Mouse (Mus musculus) midbrain, embryonic 11.5 days (tissue): Measurements from ENCODE around the gene Zfp827. TPM values are rescaled to one million over a fixed set of nuclear protein-coding genes. Genes with fewer than 3 reads are reported as not detected.

Source experiments
- ATAC-seq: fragments of 200-750 bp; cut with Nextera tagmentation; 2 replicates; pipeline ENCODE4 v1.8.0; 2017; ENCODE audit warnings: moderate TSS enrichment, moderate library complexity; ENCODE audit not compliant: low FRiP score
- DNase-seq: peaks from one replicate; pipeline ENCODE4 v3.0.0; 2015; ENCODE audit warnings: low spot score; ENCODE audit errors: missing footprints
- H3K27ac ChIP-seq: fragments of 300-500 bp; sonication (generic); 2 replicates; pipeline ENCODE4 v1.5.1; 2014; ENCODE audit warnings: low read depth, low read length
- H3K27me3 ChIP-seq: fragments of 300-500 bp; sonication (generic); 2 replicates; pipeline ENCODE4 v1.6.1; 2014; ENCODE audit warnings: mild to moderate bottlenecking, low read length, moderate library complexity, mixed read lengths; ENCODE audit not compliant: control insufficient read depth, insufficient read depth
- H3K36me3 ChIP-seq: fragments of 300-500 bp; sonication (generic); 2 replicates; pipeline ENCODE4 v1.6.1; 2014; ENCODE audit warnings: mild to moderate bottlenecking, low read length, moderate library complexity, mixed read lengths; ENCODE audit not compliant: control insufficient read depth, insufficient read depth
- H3K4me1 ChIP-seq: fragments of 300-500 bp; sonication (generic); 2 replicates; pipeline ENCODE4 v1.6.1; 2014; ENCODE audit warnings: low read length; ENCODE audit not compliant: control insufficient read depth, insufficient read depth
- H3K4me2 ChIP-seq: fragments of 300-500 bp; sonication (generic); 2 replicates; pipeline ENCODE4 v1.6.1; 2014; ENCODE audit warnings: mild to moderate bottlenecking, moderate library complexity
- H3K4me3 ChIP-seq: fragments of 300-500 bp; sonication (generic); 2 replicates; pipeline ENCODE4 v1.5.1; 2014; ENCODE audit warnings: low read depth, low read length
- H3K9ac ChIP-seq: fragments of 300-500 bp; sonication (generic); 2 replicates; pipeline ENCODE4 v1.6.1; 2014; ENCODE audit warnings: low read length
- H3K9me3 ChIP-seq: fragments of 300-500 bp; sonication (generic); 2 replicates; pipeline ENCODE4 v1.6.1; 2016; ENCODE audit warnings: low read length; ENCODE audit not compliant: control insufficient read depth
- WGBS: fragments of 180-500 bp; shearing (Covaris S2); extraction: QIAGEN DNeasy Blood & Tissue Kit; methylation state at CpG from one replicate; pipeline ENCODE4 v1.1.7; 2014; 5-methylcytosine and 5-hydroxymethylcytosine counted together
- polyA plus RNA-seq: library from polyadenylated mRNA; unstranded; fragments of >200 nt; fragmentation: Nextera tagmentation; extraction: Ambion mirVana; gene quantifications from 2 replicates; pipeline ENCODE4 v1.2.1, GENCODE M21; 2014

Zfp827 gene
- polyA plus RNA-seq, 1 experiment from 2014 or later = 9.5 TPM

DNA sequence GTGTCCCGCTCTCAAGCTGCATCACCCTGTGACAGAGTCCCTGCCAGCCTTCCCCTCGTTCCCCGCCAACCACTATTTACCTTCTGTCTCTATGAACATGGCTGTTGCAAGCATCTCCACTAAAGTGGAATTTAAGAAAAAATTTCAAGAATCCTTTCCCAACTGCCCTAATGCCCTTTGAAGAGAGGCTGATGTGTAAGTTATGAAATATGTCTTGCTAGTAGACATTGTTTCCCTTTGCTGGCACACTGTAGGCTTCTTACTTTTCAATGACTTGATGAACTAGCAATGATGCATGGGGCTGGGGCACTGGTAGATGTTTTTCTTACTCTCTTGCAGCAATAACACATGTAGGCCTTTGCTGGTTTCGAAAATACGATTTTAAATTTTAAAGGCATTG is 49.0 kb downstream of the Zfp827 start:
- DNase-seq = no peak
- no peaks in the 10 kb centered on the region for H3K27me3 ChIP-seq
- no peak for ATAC-seq
- no peak overlapping the region for H3K9ac ChIP-seq
- H3K4me2 ChIP-seq = no peak overlapping the region
- H3K4me1 ChIP-seq = peaks cover 15% of the 10 kb centered on the region
- peaks cover 7% of the 10 kb centered on the region; the same call in 1 of the 2 replicates for H3K36me3 ChIP-seq
- no peak overlapping the region for H3K27ac ChIP-seq
- 91% methylated on average over 5 of the region's 5 CpGs for WGBS
- H3K4me3 ChIP-seq = no peak overlapping the region
- H3K9me3 ChIP-seq = no peaks in the 10 kb centered on the region

DNA sequence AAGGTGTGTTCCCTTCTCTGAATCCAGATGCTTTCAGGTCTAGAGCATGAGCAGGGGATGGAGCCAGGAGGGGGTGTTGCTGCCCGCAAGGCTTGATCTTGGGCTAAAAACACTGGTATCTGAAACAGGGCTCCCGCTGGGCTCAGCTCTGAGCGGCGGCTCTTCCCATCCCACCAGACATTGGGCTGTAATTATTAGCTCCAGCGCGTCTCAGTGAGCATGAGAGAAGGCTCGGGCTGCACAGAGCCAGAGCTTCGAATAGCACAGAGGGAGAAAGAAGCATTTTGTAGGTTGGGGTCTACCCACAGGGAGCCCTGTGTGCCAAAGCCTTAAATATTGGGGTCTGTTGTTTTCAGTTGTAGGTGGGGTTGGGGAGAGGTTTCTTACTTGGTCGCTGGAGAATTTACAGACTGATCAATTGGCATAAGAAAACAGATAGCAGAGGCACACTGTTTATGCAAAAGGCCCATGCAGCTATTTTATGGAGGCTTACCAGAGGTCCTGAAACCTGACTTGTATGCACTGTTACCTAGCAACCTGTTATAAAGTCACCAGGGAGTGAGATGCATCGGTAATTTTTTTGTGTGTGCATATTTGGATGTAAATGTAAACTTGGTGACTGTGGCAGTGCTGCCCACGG is 50.4 kb downstream of the Zfp827 start:
- peak overlapping the region; percentile 6; the same call in 1 of the 2 replicates for H3K9ac ChIP-seq
- no peak overlapping the region for H3K4me2 ChIP-seq
- ATAC-seq (peak; percentile 45), DNase-seq (no peak)
- no peaks in the 10 kb centered on the region for H3K27me3 ChIP-seq
- peak overlapping the region; percentile 25; the same call in 1 of the 2 replicates for H3K27ac ChIP-seq
- peaks cover 15% of the 10 kb centered on the region for H3K4me1 ChIP-seq
- peaks cover 7% of the 10 kb centered on the region; the same call in 1 of the 2 replicates for H3K36me3 ChIP-seq
- 20% methylated on average over 11 of the region's 11 CpGs for WGBS
- H3K4me3 ChIP-seq = no peak overlapping the region
- H3K9me3 ChIP-seq = no peaks in the 10 kb centered on the region

GRCm38 (mm10) chr8:79079196-79079561 is 50.9 kb downstream of the Zfp827 start:
- H3K36me3 ChIP-seq = peaks cover 7% of the 10 kb centered on the region; the same call in 1 of the 2 replicates
- ATAC-seq (peak; percentile 38; the same call in 1 of the 2 replicates), DNase-seq (no peak)
- H3K27ac ChIP-seq = no peak overlapping the region; the same call in 1 of the 2 replicates
- peaks cover 15% of the 10 kb centered on the region for H3K4me1 ChIP-seq
- 79% methylated on average over 3 of the region's 3 CpGs for WGBS
- no peak overlapping the region for H3K4me3 ChIP-seq
- H3K27me3 ChIP-seq = no peaks in the 10 kb centered on the region
- no peak overlapping the region for H3K4me2 ChIP-seq
- H3K9me3 ChIP-seq = no peaks in the 10 kb centered on the region
- no peak overlapping the region for H3K9ac ChIP-seq

DNA sequence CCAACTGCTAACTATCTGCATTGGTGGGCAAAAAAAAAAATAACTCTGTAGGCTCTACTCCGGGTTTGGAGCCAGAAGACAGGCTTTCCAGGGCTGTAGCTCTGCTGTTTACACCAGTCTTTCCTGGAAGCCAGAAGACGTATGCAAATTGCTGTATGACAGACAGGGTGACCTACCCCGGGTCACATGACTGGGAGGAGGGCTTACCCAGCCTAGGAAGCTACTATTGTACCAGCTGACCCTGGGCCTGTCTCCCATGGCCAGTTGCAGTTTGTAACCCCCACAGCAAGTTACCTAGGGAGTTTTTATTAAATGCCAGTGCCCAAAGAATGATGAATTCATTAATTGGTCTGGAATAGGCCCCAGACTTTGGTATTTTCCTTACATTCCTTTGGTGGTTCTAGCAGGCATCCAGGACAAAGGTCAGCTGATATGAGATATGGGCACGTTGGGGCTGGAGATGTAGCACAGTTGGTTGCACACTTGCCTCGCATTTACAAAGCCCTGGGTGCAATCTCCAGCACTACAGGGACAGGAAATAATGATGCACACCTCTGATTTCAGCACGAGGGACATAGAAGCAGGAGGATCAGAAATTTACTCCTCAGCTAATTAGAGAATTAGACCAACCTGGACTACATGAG is 52.0 kb downstream of the Zfp827 start:
- DNase-seq (no peak), ATAC-seq (no peak)
- H3K4me3 ChIP-seq = no peak overlapping the region
- no peaks in the 10 kb centered on the region for H3K27me3 ChIP-seq
- no peak overlapping the region for H3K9ac ChIP-seq
- no peaks in the 10 kb centered on the region for H3K9me3 ChIP-seq
- peaks cover 11% of the 10 kb centered on the region for H3K36me3 ChIP-seq
- H3K27ac ChIP-seq = no peak overlapping the region
- H3K4me1 ChIP-seq = peaks cover 15% of the 10 kb centered on the region
- no peak overlapping the region for H3K4me2 ChIP-seq
- 80% methylated on average over 6 of the region's 6 CpGs for WGBS

- DNase-seq (no peak), ATAC-seq (no peak)
- Histone ChIP-seq H3K4me2 (no peak overlapping the region), H3K9ac (no peak overlapping the region), H3K4me3 (no peak overlapping the region), H3K27me3 (no peaks in the 10 kb centered on the region), H3K9me3 (no peaks in the 10 kb centered on the region), H3K4me1 (peaks cover 15% of the 10 kb centered on the region), H3K27ac (no peak overlapping the region), H3K36me3 (peaks cover 5% of the 10 kb centered on the region)
- WGBS = 92% methylated on average over 4 of the region's 4 CpGs
Measured at GRCm38 (mm10) chr8:79081333-79081732, 53.1 kb downstream of the Zfp827 start.

DNA sequence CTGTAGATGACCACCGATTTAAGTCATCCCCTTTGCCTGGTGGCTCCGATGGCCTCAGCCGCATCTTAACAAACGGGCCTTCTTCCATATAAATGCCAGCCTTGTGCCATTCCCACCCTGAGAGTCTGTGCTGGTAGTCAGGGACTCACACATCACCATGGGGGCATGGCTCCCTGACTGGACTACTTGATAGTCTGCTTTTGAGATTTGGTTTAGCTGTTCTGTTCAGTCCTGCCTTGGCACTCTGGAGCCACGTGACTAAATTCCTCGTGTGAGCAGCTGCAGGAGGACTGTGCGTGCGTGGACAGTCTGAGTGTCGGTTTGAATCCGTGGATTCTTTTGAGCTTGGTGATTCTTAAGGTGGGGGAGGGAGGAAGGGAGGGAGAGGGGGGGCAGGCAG is 53.7 kb downstream of the Zfp827 start:
- peaks cover 15% of the 10 kb centered on the region for H3K4me1 ChIP-seq
- no peak overlapping the region for H3K4me2 ChIP-seq
- ATAC-seq = no peak
- no peaks in the 10 kb centered on the region for H3K27me3 ChIP-seq
- H3K9ac ChIP-seq = no peak overlapping the region
- no peak overlapping the region for H3K4me3 ChIP-seq
- DNase-seq = peak; percentile 66
- 90% methylated on average over 10 of the region's 10 CpGs for WGBS
- H3K36me3 ChIP-seq = peaks cover 4% of the 10 kb centered on the region
- H3K27ac ChIP-seq = no peak overlapping the region
- no peaks in the 10 kb centered on the region for H3K9me3 ChIP-seq

DNA sequence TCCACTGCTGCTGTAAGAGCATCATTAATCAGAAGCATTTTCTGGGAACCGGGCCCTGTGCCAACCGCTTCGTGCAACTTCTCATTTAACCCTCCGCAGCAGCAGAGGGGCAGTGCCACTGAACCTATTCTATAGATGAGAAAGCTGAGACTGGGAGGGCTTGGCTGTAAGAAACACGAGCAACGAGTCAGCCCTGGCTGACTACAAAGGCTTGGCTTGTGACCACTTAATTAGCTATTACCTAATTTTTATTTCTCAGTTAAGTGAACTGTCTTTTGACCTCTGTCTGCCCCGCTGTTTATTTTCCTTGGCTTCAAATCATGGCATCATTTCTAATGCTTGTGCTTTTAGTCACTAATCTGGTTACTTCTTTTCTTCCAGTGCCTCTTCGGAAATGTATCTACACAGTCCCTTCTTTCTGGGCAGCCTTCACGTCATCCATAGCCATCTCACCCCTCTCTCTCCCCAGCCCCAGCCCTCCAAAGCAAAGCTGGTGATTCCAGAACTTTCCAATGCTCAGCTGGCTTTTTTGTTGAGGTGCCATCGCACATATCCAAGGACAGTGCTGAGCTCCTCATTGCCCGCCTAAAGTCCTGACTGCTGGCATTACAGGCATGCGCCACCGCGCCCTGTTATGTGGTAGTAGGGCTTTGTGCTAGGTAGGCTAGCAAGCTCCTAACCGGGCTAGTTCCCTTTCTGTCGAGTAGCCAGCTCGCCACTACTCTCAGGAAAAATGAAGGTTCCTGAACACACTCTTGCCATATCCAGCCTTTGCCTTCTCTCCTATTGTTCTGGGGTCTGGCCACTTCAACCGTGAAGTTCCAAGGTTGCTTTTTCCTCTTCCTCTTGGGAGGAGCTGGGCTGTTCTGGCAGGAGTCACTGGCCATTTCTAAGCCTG is 55.5 kb downstream of the Zfp827 start:
- ATAC-seq (no peak), DNase-seq (peak; percentile 75)
- Histone ChIP-seq H3K27me3 (no peaks in the 10 kb centered on the region), H3K9me3 (no peaks in the 10 kb centered on the region), H3K27ac (no peak overlapping the region), H3K9ac (no peak overlapping the region), H3K4me1 (peaks cover 8% of the 10 kb centered on the region), H3K4me3 (no peak overlapping the region), H3K4me2 (no peak overlapping the region), H3K36me3 (peaks cover 4% of the 10 kb centered on the region)
- 87% methylated on average over 18 of the region's 18 CpGs for WGBS

DNA sequence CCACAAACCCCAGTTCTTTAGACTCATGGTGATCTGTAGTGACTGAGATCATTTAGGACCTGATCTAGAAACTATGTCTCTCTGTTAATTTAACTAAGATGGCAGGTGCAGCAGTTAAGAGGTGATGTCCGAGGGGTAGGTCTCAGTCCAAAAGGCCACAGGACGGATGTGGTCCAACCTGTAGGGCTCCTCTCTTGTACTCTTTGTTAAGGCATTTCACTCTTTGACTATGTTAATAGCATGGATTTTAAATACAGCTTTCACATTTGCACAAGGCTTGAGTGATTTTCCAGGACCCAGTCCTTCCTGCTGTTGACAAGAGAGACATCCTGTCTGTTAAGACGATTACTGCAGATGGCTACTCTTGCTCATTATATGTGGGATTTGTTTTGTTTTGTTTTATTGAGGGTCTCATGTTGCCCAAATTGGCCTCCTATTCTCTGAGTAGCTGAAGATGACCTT is 56.2 kb downstream of the Zfp827 start:
- peak; percentile 69 for DNase-seq
- 85% methylated on average over 3 of the region's 3 CpGs for WGBS
- Histone ChIP-seq H3K4me3 (no peak overlapping the region), H3K27ac (no peak overlapping the region), H3K9ac (no peak overlapping the region), H3K9me3 (no peaks in the 10 kb centered on the region), H3K4me2 (no peak overlapping the region), H3K27me3 (no peaks in the 10 kb centered on the region), H3K4me1 (0 out of 2 replicates have a peak, but pooled peaks cover 1% of the 10 kb centered on the region), H3K36me3 (peaks cover 4% of the 10 kb centered on the region)
- ATAC-seq = no peak
